Mouse (Mus musculus) cerebellum, postnatal 14 days (tissue): ENCODE data around the gene Sprr3.
"Not testable (repeated sequence)": the region's sequence is repeated elsewhere in the genome, so short reads cannot be mapped to it uniquely, and the experiment has no call there.

Source experiments
- DNase-seq, 2 experiments: peaks; one replicate each; pipeline ENCODE4 v3.0.0; 2021; ENCODE audit warnings: mixed read lengths in 2 of 2

The Sprr3 gene

GRCm38 (mm10) chr3:92458620-92459019 lies at the start of gene Sprr3:
Sprr3 (minus strand) TSS chr3:92458720.
- DNase-seq: no peak

GRCm38 (mm10) chr3:92508185-92508584 lies 49.7 kb upstream of the Sprr3 start:
- DNase-seq: no peak

GRCm38 (mm10) chr3:92503528-92503927 lies 45.0 kb upstream of the Sprr3 start:
- DNase-seq: no peak

- DNase-seq: no peak
These were observed 41.9 kb upstream of the Sprr3 start, which contains the start of gene Sprr4 for GRCm38 (mm10) chr3:92500393-92500792. Sprr4 (minus strand) TSS chr3:92500493.

GRCm38 (mm10) chr3:92490262-92490661 lies 31.7 kb upstream of the Sprr3 start:
- DNase-seq: not testable (repeated sequence)

GRCm38 (mm10) chr3:92486307-92486706 lies 27.8 kb upstream of the Sprr3 start:
- no peak for DNase-seq

GRCm38 (mm10) chr3:92485863-92486262 lies 27.3 kb upstream of the Sprr3 start, which contains the start of gene Sprr1a:
Sprr1a (minus strand) TSS chr3:92485895.
- DNase-seq: no peak

GRCm38 (mm10) chr3:92481249-92481648 lies 22.7 kb upstream of the Sprr3 start:
- peak in 1 of 2 experiments; percentile 4 for DNase-seq

GRCm38 (mm10) chr3:92470111-92470510 lies 11.6 kb upstream of the Sprr3 start:
- no peak for DNase-seq

- DNase-seq: no peak
These were observed 8.9 kb upstream of the Sprr3 start for GRCm38 (mm10) chr3:92467424-92467823.

GRCm38 (mm10) chr3:92466576-92466975 lies 8.1 kb upstream of the Sprr3 start:
- DNase-seq: no peak

- no peak for DNase-seq
These were observed 3.4 kb downstream of the Sprr3 start for GRCm38 (mm10) chr3:92455151-92455550.

GRCm38 (mm10) chr3:92440177-92440576 lies 18.3 kb downstream of the Sprr3 start:
- DNase-seq: no peak

- no peak for DNase-seq
These were observed 19.8 kb downstream of the Sprr3 start, which contains the start of gene Sprr1b for GRCm38 (mm10) chr3:92438689-92439088. Sprr1b (minus strand) TSS chr3:92438789.

- no peak for DNase-seq
These were observed 26.2 kb downstream of the Sprr3 start, which contains the start of gene Sprr2k for GRCm38 (mm10) chr3:92432282-92432681. Sprr2k (plus strand) TSS chr3:92432582.

GRCm38 (mm10) chr3:92429323-92429722 lies 29.2 kb downstream of the Sprr3 start, which contains the start of gene Gm9774:
Gm9774 (minus strand) TSS chr3:92429423.
- no peak for DNase-seq

- DNase-seq: no peak
These were observed 40.7 kb downstream of the Sprr3 start, which contains the start of gene Sprr2j-ps for GRCm38 (mm10) chr3:92417782-92418181. Sprr2j-ps (plus strand) TSS chr3:92418082.

GRCm38 (mm10) chr3:92407691-92408090 lies 50.8 kb downstream of the Sprr3 start, which contains the start of gene Sprr2i:
Sprr2i (plus strand) TSS chr3:92407991.
- no peak for DNase-seq
